Mouse (Mus musculus) cerebellum, adult 2 months (tissue): ENCODE data around the gene Polm.

Experiments used
- CTCF ChIP-seq: fragments of 200-500 bp; IDR thresholded peaks from 2 replicates; pipeline ENCODE4 v1.5.1; 2011; ENCODE audit warnings: low read depth, mild to moderate bottlenecking, control low read depth, low read length, moderate library complexity, borderline replicate concordance; ENCODE audit not compliant: insufficient read depth
- POLR2A ChIP-seq: fragments of 200-500 bp; IDR thresholded peaks from 2 replicates; pipeline ENCODE4 v1.6.1; 2011; ENCODE audit warnings: low read length, control low read depth, borderline replicate concordance; ENCODE audit not compliant: insufficient read depth

GRCm38 (mm10) chr11:5828509-5829191 lies 9.2 kb downstream of the Polm start:
- TF ChIP-seq POLR2A (no peak), CTCF (no peak)
